Mouse (Mus musculus) myocyte (in vitro differentiated cells): ENCODE results near the gene Usp2. TPM values are rescaled to one million over a fixed set of nuclear protein-coding genes. Genes with fewer than 3 reads are reported as not detected.
A peak's percentile ranks its signal among the peaks of the same experiment; 100 is the strongest.

Experiments
- H3K27me3 ChIP-seq: one replicate; pipeline ENCODE4 v1.6.1; 2011; ENCODE audit not compliant: control insufficient read depth, insufficient read depth, insufficient read length
- H3K36me3 ChIP-seq: one replicate; pipeline ENCODE4 v1.6.1; 2011; ENCODE audit not compliant: control insufficient read depth, insufficient read depth
- H3K4me2 ChIP-seq: one replicate; pipeline ENCODE4 v1.6.1; 2011; ENCODE audit warnings: low read depth, control low read depth
- H3K4me3 ChIP-seq: one replicate; pipeline ENCODE4 v1.5.1; 2011; ENCODE audit warnings: mild to moderate bottlenecking, control low read depth, moderate library complexity
- H3K79me2 ChIP-seq: one replicate; pipeline ENCODE4 v1.6.1; 2011; ENCODE audit not compliant: control insufficient read depth, insufficient read depth
- H3ac ChIP-seq: one replicate; pipeline ENCODE4 v1.6.1; 2011; ENCODE audit not compliant: control insufficient read depth, insufficient read length
- CEBPB ChIP-seq: IDR thresholded peaks from 2 replicates; pipeline ENCODE4 v1.6.1; 2011; ENCODE audit warnings: mild to moderate bottlenecking, moderate library complexity; ENCODE audit not compliant: poor library complexity, insufficient read depth, severe bottlenecking
- E2F4 ChIP-seq: IDR thresholded peaks from one replicate; pipeline ENCODE4 v1.6.1; 2011; ENCODE audit warnings: mild to moderate bottlenecking, control low read depth, moderate library complexity; ENCODE audit not compliant: insufficient read depth
- MAX ChIP-seq: IDR thresholded peaks from one replicate; pipeline ENCODE4 v1.6.1; 2011; ENCODE audit warnings: low read depth, mild to moderate bottlenecking, control low read depth
- MYOD1 ChIP-seq, 3 experiments: IDR thresholded peaks; one replicate each; pipeline ENCODE4 v1.6.1; 2011; ENCODE audit warnings: control low read depth in 2 of 3, low read depth in 2 of 3, mild to moderate bottlenecking in 2 of 3, moderate library complexity in 1 of 3; ENCODE audit not compliant: insufficient read length in 2 of 3, control insufficient read depth in 1 of 3
- MYOG ChIP-seq, 3 experiments: IDR thresholded peaks; one replicate each; pipeline ENCODE4 v1.6.1; 2011; ENCODE audit warnings: control low read depth in 2 of 3, low read depth in 2 of 3, mild to moderate bottlenecking in 2 of 3; ENCODE audit not compliant: insufficient read length in 2 of 3, control insufficient read depth in 1 of 3, insufficient read depth in 1 of 3
- POLR2A ChIP-seq: IDR thresholded peaks from one replicate; pipeline ENCODE4 v1.6.1; 2011; ENCODE audit warnings: low read depth, mild to moderate bottlenecking, control low read depth, moderate library complexity; ENCODE audit not compliant: insufficient read length
- POLR2AphosphoS2 ChIP-seq: IDR thresholded peaks from one replicate; pipeline ENCODE4 v1.6.1; 2011; ENCODE audit warnings: low read depth, control low read depth; ENCODE audit not compliant: insufficient read length
- REST ChIP-seq: IDR thresholded peaks from one replicate; pipeline ENCODE4 v1.6.1; 2011; ENCODE audit warnings: mild to moderate bottlenecking, control low read depth, moderate library complexity; ENCODE audit not compliant: insufficient read depth, insufficient read length
- SRF ChIP-seq: IDR thresholded peaks from one replicate; pipeline ENCODE4 v1.6.1; 2011; ENCODE audit warnings: low read depth; ENCODE audit not compliant: control insufficient read depth, insufficient read length
- TCF12 ChIP-seq: IDR thresholded peaks from one replicate; pipeline ENCODE4 v1.6.1; 2011; ENCODE audit warnings: mild to moderate bottlenecking, control low read depth; ENCODE audit not compliant: poor library complexity, insufficient read depth, severe bottlenecking
- TCF3 ChIP-seq: IDR thresholded peaks from one replicate; pipeline ENCODE4 v1.6.1; 2011; ENCODE audit warnings: low read depth, control low read depth; ENCODE audit not compliant: insufficient read length
- USF1 ChIP-seq: IDR thresholded peaks from one replicate; pipeline ENCODE4 v1.6.1; 2011; ENCODE audit warnings: low read depth, mild to moderate bottlenecking, control low read depth, moderate library complexity
- polyA plus RNA-seq: library from polyadenylated mRNA; unstranded; fragments of >200 nt; fragmentation: generic; extraction: Trizol; gene quantifications from one replicate; pipeline ENCODE4 v1.2.1, GENCODE M21; 2012; ENCODE audit warnings: missing spikeins

Usp2 gene
- polyA plus RNA-seq, 1 experiment = 17.0 TPM

- TF ChIP-seq POLR2A (no peak), SRF (no peak), E2F4 (no peak), USF1 (no peak), MAX (no peak), REST (no peak), MYOD1 (IDR thresholded peaks at IDR 0.05; ENCODE audit: control insufficient read depth in 1 of 3, insufficient read length in 2 of 3, low read depth in 2 of 3) (no peak), POLR2AphosphoS2 (no peak), TCF3 (no peak), TCF12 (no peak), MYOG (IDR thresholded peaks at IDR 0.05; ENCODE audit: control insufficient read depth in 1 of 3, insufficient read depth in 1 of 3, insufficient read length in 2 of 3, low read depth in 2 of 3) (no peak), CEBPB (no peak)
- Histone ChIP-seq H3ac (no peak overlapping the region), H3K79me2 (no peaks in the 10 kb centered on the region)
Measured at GRCm38 (mm10) chr9:44075276-44075995, 8.6 kb downstream of the Usp2 start.

GRCm38 (mm10) chr9:44075996-44076763 lies 9.4 kb downstream of the Usp2 start:
- H3K4me2 ChIP-seq = no peak overlapping the region

More at GRCm38 (mm10) chr9:44075276-44075995, 8.6 kb downstream of the Usp2 start:
- Histone ChIP-seq H3K36me3 (no peaks in the 10 kb centered on the region), H3K4me2 (no peak overlapping the region), H3K27me3 (no peaks in the 10 kb centered on the region), H3K4me3 (no peak overlapping the region)

GRCm38 (mm10) chr9:44076764-44077120 lies 9.9 kb downstream of the Usp2 start:
- H3ac ChIP-seq = no peak overlapping the region
- no peak overlapping the region for H3K4me3 ChIP-seq
- TF ChIP-seq POLR2A (no peak), TCF12 (no peak), SRF (no peak), REST (no peak), MYOG (IDR thresholded peaks at IDR 0.05; ENCODE audit: control insufficient read depth in 1 of 3, insufficient read depth in 1 of 3, insufficient read length in 2 of 3, low read depth in 2 of 3) (no peak), CEBPB (no peak), MYOD1 (IDR thresholded peaks at IDR 0.05; ENCODE audit: control insufficient read depth in 1 of 3, insufficient read length in 2 of 3, low read depth in 2 of 3) (no peak), POLR2AphosphoS2 (no peak), MAX (no peak), TCF3 (no peak), USF1 (no peak), E2F4 (no peak)
- peak overlapping the region; percentile 27 for H3K4me2 ChIP-seq
- no peaks in the 10 kb centered on the region for H3K36me3 ChIP-seq
- H3K79me2 ChIP-seq = no peaks in the 10 kb centered on the region
- H3K27me3 ChIP-seq = no peaks in the 10 kb centered on the region

More at GRCm38 (mm10) chr9:44075996-44076763, 9.4 kb downstream of the Usp2 start:
- H3K36me3 ChIP-seq = no peaks in the 10 kb centered on the region
- no peak overlapping the region for H3ac ChIP-seq
- H3K79me2 ChIP-seq = no peaks in the 10 kb centered on the region
- TF ChIP-seq E2F4 (no peak), POLR2A (no peak), USF1 (no peak), MYOD1 (IDR thresholded peaks at IDR 0.05; ENCODE audit: control insufficient read depth in 1 of 3, insufficient read length in 2 of 3, low read depth in 2 of 3) (no peak), TCF3 (no peak), MYOG (IDR thresholded peaks at IDR 0.05; ENCODE audit: control insufficient read depth in 1 of 3, insufficient read depth in 1 of 3, insufficient read length in 2 of 3, low read depth in 2 of 3) (no peak), REST (no peak), MAX (no peak), CEBPB (no peak), TCF12 (no peak), POLR2AphosphoS2 (no peak), SRF (no peak)
- H3K27me3 ChIP-seq = no peaks in the 10 kb centered on the region
- no peak overlapping the region for H3K4me3 ChIP-seq

- Histone ChIP-seq H3K27me3 (no peaks in the 10 kb centered on the region), H3K4me3 (no peak overlapping the region), H3K79me2 (no peaks in the 10 kb centered on the region), H3K36me3 (no peaks in the 10 kb centered on the region), H3K4me2 (peak overlapping the region; percentile 27), H3ac (no peak overlapping the region)
- TF ChIP-seq POLR2AphosphoS2 (no peak), MYOD1 (IDR thresholded peaks at IDR 0.05; ENCODE audit: control insufficient read depth in 1 of 3, insufficient read length in 2 of 3, low read depth in 2 of 3) (peak in 2 of 3 experiments; percentile 64 to 77)
Measured at GRCm38 (mm10) chr9:44077266-44077910, 10.6 kb downstream of the Usp2 start.
